Mouse (Mus musculus) left cerebral cortex, adult 11 months (tissue): ENCODE measurements around the gene Hes5.

Source experiments
- DNase-seq: peaks from one replicate; pipeline ENCODE4 v3.0.0; 2022; ENCODE audit warnings: low spot score

The Hes5 gene

GRCm38 (mm10) chr4:154964581-154965235, 4.0 kb downstream of the Hes5 start:
- no peak for DNase-seq

GRCm38 (mm10) chr4:154965856-154966255, 5.1 kb downstream of the Hes5 start:
- DNase-seq = no peak

DNA sequence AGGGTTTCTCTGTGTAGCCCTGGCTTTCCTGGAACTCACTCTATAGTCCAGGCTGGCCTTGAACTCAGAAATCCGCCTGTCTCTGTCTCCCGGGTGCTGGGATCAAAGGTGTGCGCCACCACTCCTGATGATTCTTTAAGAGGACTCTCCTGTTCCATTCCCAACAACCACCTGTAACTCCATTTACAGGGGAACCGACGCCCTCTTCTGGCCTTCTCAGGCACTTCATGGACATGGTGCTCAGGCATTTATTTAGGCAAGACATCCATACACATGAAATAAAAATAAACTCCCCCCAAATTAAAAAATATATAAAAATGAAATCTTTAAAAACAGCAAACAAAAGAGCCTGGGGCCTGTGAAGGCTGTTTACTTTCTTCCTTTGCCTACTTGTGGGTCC, 6.5 kb downstream of the Hes5 start:
- DNase-seq = no peak

GRCm38 (mm10) chr4:154972546-154972945, 11.8 kb downstream of the Hes5 start:
- DNase-seq = no peak

- no peak for DNase-seq
Observed at GRCm38 (mm10) chr4:154974163-154974611, 13.5 kb downstream of the Hes5 start.

GRCm38 (mm10) chr4:154980110-154980509, 19.4 kb downstream of the Hes5 start:
- DNase-seq = no peak

DNA sequence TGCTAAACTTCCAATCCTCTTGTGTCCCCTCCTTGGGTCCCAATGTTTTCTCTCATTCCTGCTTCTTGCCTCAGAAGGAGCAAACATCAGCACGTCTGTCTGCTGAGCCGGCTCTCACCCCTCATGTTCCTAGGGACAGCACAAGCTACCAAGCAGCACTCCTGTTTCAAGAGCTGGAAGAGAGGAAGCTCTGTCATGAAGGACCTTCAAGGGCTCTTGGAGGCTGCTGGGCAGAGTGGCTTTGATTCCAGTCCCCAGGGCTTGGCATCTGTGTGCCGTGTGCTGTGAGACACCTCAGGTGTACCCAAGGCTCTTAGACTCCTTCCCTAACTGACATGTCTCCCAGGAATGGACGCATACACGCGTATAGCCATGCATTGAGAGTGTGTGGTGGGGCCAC, 20.4 kb downstream of the Hes5 start:
- no peak for DNase-seq

GRCm38 (mm10) chr4:154981530-154981929, 20.8 kb downstream of the Hes5 start:
- DNase-seq = peak; percentile 63

DNA sequence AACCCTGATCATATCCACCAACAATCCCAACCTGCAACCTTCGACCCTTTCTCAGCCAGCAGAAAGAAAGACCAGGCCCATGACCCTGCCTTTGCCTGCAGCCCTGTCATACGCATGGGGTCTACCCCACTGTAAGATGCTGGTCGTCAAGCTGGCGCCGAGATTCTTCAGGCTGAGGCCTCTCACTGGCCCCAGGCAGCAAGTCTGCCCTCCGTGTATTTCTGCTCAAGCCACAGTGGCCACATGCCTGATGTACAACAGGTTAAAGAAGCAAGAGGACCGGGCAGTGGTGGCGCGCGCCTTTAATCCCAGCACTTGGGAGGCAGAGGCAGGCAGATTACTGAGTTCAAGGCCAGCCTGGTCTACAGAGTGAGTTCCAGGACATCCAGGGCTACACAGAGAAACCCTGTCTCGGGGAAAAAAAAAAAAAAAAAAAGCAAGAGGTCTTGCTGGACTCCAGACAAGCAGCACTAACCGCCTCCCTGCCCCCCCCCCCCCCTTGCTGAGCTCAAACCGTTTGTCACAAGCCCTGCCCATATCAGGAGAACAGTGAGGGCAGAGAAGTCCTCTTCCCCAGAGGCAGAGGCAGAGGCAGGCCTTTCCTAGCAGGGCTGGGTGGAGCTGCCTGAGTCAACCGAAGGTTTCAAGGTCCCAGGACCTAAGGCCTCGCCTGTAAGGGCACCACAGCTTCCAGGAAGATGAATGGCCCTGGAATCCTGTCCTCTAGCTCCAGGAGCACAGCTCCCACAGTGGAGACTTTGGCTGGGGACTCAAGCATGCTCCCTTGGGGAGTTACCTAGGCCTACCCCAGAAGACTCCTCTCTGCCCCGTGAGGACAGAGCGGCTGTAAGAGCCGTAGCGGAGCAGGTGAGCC, 21.8 kb downstream of the Hes5 start:
- DNase-seq = no peak

- no peak for DNase-seq
Observed at GRCm38 (mm10) chr4:154983767-154984166, 23.0 kb downstream of the Hes5 start.

GRCm38 (mm10) chr4:154985151-154985777, 24.5 kb downstream of the Hes5 start:
- no peak for DNase-seq

DNA sequence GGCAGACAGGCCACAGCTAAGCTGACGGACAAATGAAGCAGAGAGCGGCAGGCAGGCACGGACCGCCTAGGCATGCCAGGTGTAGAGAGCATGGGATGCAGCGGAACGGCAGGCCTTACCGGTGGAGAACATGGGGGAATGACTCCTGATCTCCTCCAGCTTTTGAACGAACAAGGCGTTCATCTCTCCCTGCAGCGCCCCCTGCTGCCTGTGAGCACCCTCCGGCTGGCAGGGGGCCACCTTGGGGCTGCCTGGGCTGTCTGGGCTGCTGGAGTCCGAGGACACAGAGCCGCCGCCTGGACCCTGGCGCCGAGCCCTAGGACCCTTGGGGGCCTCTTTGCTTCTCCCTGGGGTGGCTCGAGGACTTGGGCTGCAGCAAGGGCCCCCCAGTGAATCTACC, 25.4 kb downstream of the Hes5 start:
- peak; percentile 65 for DNase-seq

GRCm38 (mm10) chr4:154986750-154987149, 26.0 kb downstream of the Hes5 start:
- DNase-seq = no peak

DNA sequence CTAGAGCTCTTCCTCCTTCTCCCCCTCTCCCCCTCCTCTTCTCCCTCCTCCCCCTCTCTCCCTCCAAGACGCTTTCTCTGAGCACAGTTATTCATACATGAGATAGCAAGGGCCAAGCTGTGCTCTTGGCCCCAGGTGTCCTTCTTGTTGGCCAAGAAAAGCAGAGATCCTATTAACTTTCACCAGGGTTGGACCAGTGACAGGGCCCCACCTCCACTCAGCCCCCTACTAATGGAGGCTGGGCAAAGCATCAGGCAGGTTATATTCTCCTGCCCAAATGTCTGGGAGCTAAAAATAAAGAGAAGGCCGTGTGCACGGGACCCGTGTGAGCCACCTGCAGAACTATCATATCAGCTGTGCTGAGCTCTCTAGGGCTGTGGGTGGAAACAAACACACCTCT, 34.2 kb downstream of the Hes5 start:
- DNase-seq = no peak

GRCm38 (mm10) chr4:154996572-154997154, 35.9 kb downstream of the Hes5 start:
- no peak for DNase-seq

GRCm38 (mm10) chr4:154999379-154999778, 38.7 kb downstream of the Hes5 start:
- no peak for DNase-seq

- DNase-seq = no peak
Observed at GRCm38 (mm10) chr4:155005278-155005677, 44.6 kb downstream of the Hes5 start.

GRCm38 (mm10) chr4:155006296-155006695, 45.6 kb downstream of the Hes5 start:
- DNase-seq = no peak

DNA sequence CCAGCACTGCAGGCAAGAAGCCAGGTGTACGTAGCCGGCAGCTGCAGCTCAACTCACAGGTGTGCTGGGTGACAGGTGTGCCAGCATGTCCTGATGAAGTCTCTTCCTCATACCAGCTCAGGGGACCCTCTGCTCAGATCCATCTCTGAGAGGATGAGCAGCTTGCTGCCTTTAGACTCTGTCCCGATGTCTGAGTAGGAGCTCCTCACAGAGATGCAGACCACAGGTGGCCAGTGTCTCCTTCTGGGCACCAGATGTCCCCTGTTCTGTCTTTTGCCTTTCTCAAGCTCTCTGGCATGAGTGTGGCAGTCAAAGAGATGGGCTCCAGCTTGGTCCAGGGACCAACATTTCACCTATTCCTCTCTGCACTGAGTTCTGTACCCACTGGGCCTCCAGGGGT, 46.9 kb downstream of the Hes5 start:
- no peak for DNase-seq

DNA sequence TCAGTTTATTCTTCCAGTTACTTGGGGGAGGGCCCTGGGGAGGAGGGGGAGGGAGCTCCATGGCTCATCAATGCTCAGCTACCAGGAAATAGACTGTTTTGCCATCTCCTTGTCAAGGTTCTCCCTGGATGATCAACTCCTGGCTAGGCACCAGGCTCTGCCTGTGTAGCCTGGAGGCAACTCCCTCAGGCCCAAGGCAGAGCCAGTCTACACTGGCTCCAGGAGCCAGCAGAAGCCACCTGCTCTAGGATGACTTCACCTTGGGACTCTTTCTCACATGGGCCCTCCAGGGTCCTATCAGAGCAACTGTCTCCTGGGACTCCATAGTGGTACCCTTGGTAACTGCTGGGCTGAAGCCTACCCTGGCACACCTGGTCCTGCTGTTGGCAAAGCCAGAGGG, 47.4 kb downstream of the Hes5 start:
- DNase-seq = no peak

DNA sequence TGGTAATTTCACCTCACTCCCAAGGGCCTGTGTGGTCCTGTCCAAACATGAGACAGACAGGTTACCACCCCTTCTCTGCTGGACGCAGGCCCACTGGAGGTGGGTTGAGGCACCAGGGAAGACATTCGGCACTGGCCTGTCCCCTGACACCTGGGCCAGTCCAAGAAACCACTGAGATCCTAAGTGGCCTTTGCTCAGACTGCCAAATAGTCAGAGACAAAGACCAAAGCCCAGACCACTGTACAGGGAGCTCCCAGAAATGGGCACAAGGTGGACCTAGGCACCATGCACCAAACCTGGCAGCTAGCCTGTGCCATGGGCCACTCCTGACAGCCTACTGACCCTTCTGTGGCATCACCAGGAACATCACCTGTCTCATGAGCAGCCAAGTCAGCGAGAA, 48.5 kb downstream of the Hes5 start:
- no peak for DNase-seq

- no peak for DNase-seq
Observed at GRCm38 (mm10) chr4:155010870-155011269, 50.1 kb downstream of the Hes5 start.
